Mouse (Mus musculus): Measurements from ENCODE around the gene Wfdc3. TPM values are rescaled to one million over a fixed set of nuclear protein-coding genes. Genes with fewer than 3 reads are reported as not detected.

Wfdc3 gene
- polyA plus RNA-seq, 1 experiment from 2014 or later, result 0.46 TPM

- no peaks in the 10 kb centered on the region; the same call in 1 of the 2 replicates for H3K9me3 ChIP-seq (replicated peaks; ENCODE audit: control insufficient read depth, low read length)
- no peak within 1 kb of the TSS for H3K9ac ChIP-seq (replicated peaks; ENCODE audit: low read length)
- no peaks in the 10 kb centered on the region for H3K27me3 ChIP-seq (ENCODE audit: control insufficient read depth, insufficient read depth, low read length)
- H3K4me2 ChIP-seq (ENCODE audit: low read depth, low read length), result no peak within 1 kb of the TSS
- no peak for ATAC-seq (replicated peaks; ENCODE audit: insufficient number of reproducible peaks, low FRiP score, low TSS enrichment, low read depth)
- no peaks in the 10 kb centered on the region for H3K4me1 ChIP-seq (ENCODE audit: control insufficient read depth, insufficient read depth, low read length)
- 73% methylated on average over 8 of the region's 8 CpGs for WGBS
- DNase-seq (ENCODE audit: low spot score), result no peak
- H3K27ac ChIP-seq (replicated peaks; ENCODE audit: low read depth, low read length), result no peak within 1 kb of the TSS
- no peaks in the 10 kb centered on the region for H3K36me3 ChIP-seq (replicated peaks; ENCODE audit: control insufficient read depth, insufficient read depth, low read depth, low read length)
- no peak within 1 kb of the TSS for H3K4me3 ChIP-seq (ENCODE audit: low read depth, low read length)
Measured at GRCm38 (mm10) chr2:164779481-164780086, 33.9 kb upstream of the Wfdc3 start, which contains the start of gene Tnnc2. Gene Tnnc2, minus strand, starts transcription at chr2:164779967.

GRCm38 (mm10) chr2:164778809-164779208 lies 33.1 kb upstream of the Wfdc3 start:
- ATAC-seq (replicated peaks; ENCODE audit: insufficient number of reproducible peaks, low FRiP score, low TSS enrichment, low read depth), result no peak
- DNase-seq (ENCODE audit: low spot score), result no peak
- no peak overlapping the region for H3K27ac ChIP-seq (replicated peaks; ENCODE audit: low read depth, low read length)
- H3K4me1 ChIP-seq (ENCODE audit: control insufficient read depth, insufficient read depth, low read length), result no peaks in the 10 kb centered on the region
- H3K9me3 ChIP-seq (replicated peaks; ENCODE audit: control insufficient read depth, low read length), result no peaks in the 10 kb centered on the region; the same call in 1 of the 2 replicates
- no peak overlapping the region for H3K4me2 ChIP-seq (ENCODE audit: low read depth, low read length)
- H3K36me3 ChIP-seq (replicated peaks; ENCODE audit: control insufficient read depth, insufficient read depth, low read depth, low read length), result no peaks in the 10 kb centered on the region
- no peak overlapping the region for H3K4me3 ChIP-seq (ENCODE audit: low read depth, low read length)
- H3K9ac ChIP-seq (replicated peaks; ENCODE audit: low read length), result no peak overlapping the region
- no peaks in the 10 kb centered on the region for H3K27me3 ChIP-seq (ENCODE audit: control insufficient read depth, insufficient read depth, low read length)
- 78% methylated on average over 7 of the region's 7 CpGs for WGBS

GRCm38 (mm10) chr2:164778015-164778287 lies 32.2 kb upstream of the Wfdc3 start:
- no peaks in the 10 kb centered on the region; the same call in 1 of the 2 replicates for H3K9me3 ChIP-seq (replicated peaks; ENCODE audit: control insufficient read depth, low read length)
- no peak for DNase-seq (ENCODE audit: low spot score)
- no peak overlapping the region for H3K27ac ChIP-seq (replicated peaks; ENCODE audit: low read depth, low read length)
- no peaks in the 10 kb centered on the region for H3K36me3 ChIP-seq (replicated peaks; ENCODE audit: control insufficient read depth, insufficient read depth, low read depth, low read length)
- WGBS, result 93% methylated on average over 11 of the region's 11 CpGs
- no peak for ATAC-seq (replicated peaks; ENCODE audit: insufficient number of reproducible peaks, low FRiP score, low TSS enrichment, low read depth)
- no peak overlapping the region for H3K4me2 ChIP-seq (ENCODE audit: low read depth, low read length)
- H3K27me3 ChIP-seq (ENCODE audit: control insufficient read depth, insufficient read depth, low read length), result no peaks in the 10 kb centered on the region
- no peak overlapping the region for H3K4me3 ChIP-seq (ENCODE audit: low read depth, low read length)
- no peak overlapping the region for H3K9ac ChIP-seq (replicated peaks; ENCODE audit: low read length)
- H3K4me1 ChIP-seq (ENCODE audit: control insufficient read depth, insufficient read depth, low read length), result no peaks in the 10 kb centered on the region

GRCm38 (mm10) chr2:164777246-164778014 lies 31.7 kb upstream of the Wfdc3 start:
- Histone ChIP-seq H3K9me3 (replicated peaks; ENCODE audit: control insufficient read depth, low read length) (no peaks in the 10 kb centered on the region; the same call in 1 of the 2 replicates), H3K4me1 (ENCODE audit: control insufficient read depth, insufficient read depth, low read length) (no peaks in the 10 kb centered on the region), H3K27ac (replicated peaks; ENCODE audit: low read depth, low read length) (no peak overlapping the region), H3K4me3 (ENCODE audit: low read depth, low read length) (no peak overlapping the region), H3K36me3 (replicated peaks; ENCODE audit: control insufficient read depth, insufficient read depth, low read depth, low read length) (no peaks in the 10 kb centered on the region), H3K27me3 (ENCODE audit: control insufficient read depth, insufficient read depth, low read length) (no peaks in the 10 kb centered on the region), H3K9ac (replicated peaks; ENCODE audit: low read length) (no peak overlapping the region), H3K4me2 (ENCODE audit: low read depth, low read length) (no peak overlapping the region)
- 87% methylated on average over 30 of the region's 30 CpGs for WGBS
- DNase-seq (ENCODE audit: low spot score), result no peak
- no peak for ATAC-seq (replicated peaks; ENCODE audit: insufficient number of reproducible peaks, low FRiP score, low TSS enrichment, low read depth)

- Histone ChIP-seq H3K9me3 (replicated peaks; ENCODE audit: control insufficient read depth, low read length) (no peaks in the 10 kb centered on the region; the same call in 1 of the 2 replicates), H3K27ac (replicated peaks; ENCODE audit: low read depth, low read length) (no peak overlapping the region), H3K9ac (replicated peaks; ENCODE audit: low read length) (no peak overlapping the region), H3K27me3 (ENCODE audit: control insufficient read depth, insufficient read depth, low read length) (no peaks in the 10 kb centered on the region), H3K4me1 (ENCODE audit: control insufficient read depth, insufficient read depth, low read length) (no peaks in the 10 kb centered on the region), H3K4me3 (ENCODE audit: low read depth, low read length) (no peak overlapping the region), H3K36me3 (replicated peaks; ENCODE audit: control insufficient read depth, insufficient read depth, low read depth, low read length) (no peaks in the 10 kb centered on the region), H3K4me2 (ENCODE audit: low read depth, low read length) (no peak overlapping the region)
- ATAC-seq (replicated peaks; ENCODE audit: insufficient number of reproducible peaks, low FRiP score, low TSS enrichment, low read depth), result no peak
- 64% methylated on average over 17 of the region's 17 CpGs for WGBS
- no peak for DNase-seq (ENCODE audit: low spot score)
Measured at GRCm38 (mm10) chr2:164776801-164777200, 31.1 kb upstream of the Wfdc3 start.

GRCm38 (mm10) chr2:164776130-164776529 lies 30.4 kb upstream of the Wfdc3 start:
- Histone ChIP-seq H3K36me3 (replicated peaks; ENCODE audit: control insufficient read depth, insufficient read depth, low read depth, low read length) (no peaks in the 10 kb centered on the region; the same call in 1 of the 2 replicates), H3K9me3 (replicated peaks; ENCODE audit: control insufficient read depth, low read length) (no peaks in the 10 kb centered on the region; the same call in 1 of the 2 replicates), H3K9ac (replicated peaks; ENCODE audit: low read length) (no peak overlapping the region), H3K4me3 (ENCODE audit: low read depth, low read length) (no peak overlapping the region), H3K4me2 (ENCODE audit: low read depth, low read length) (no peak overlapping the region), H3K27me3 (ENCODE audit: control insufficient read depth, insufficient read depth, low read length) (no peaks in the 10 kb centered on the region), H3K4me1 (ENCODE audit: control insufficient read depth, insufficient read depth, low read length) (peaks cover 4% of the 10 kb centered on the region; the same call in 1 of the 2 replicates), H3K27ac (replicated peaks; ENCODE audit: low read depth, low read length) (no peak overlapping the region)
- WGBS, result 90% methylated on average over 6 of the region's 6 CpGs
- DNase-seq (ENCODE audit: low spot score), result no peak
- no peak for ATAC-seq (replicated peaks; ENCODE audit: insufficient number of reproducible peaks, low FRiP score, low TSS enrichment, low read depth)

- H3K36me3 ChIP-seq (replicated peaks; ENCODE audit: control insufficient read depth, insufficient read depth, low read depth, low read length), result no peaks in the 10 kb centered on the region; the same call in 1 of the 2 replicates
- H3K4me1 ChIP-seq (ENCODE audit: control insufficient read depth, insufficient read depth, low read length), result peaks cover 4% of the 10 kb centered on the region; the same call in 1 of the 2 replicates
- 84% methylated on average over 5 of the region's 5 CpGs for WGBS
- DNase-seq (ENCODE audit: low spot score), result no peak
- H3K27ac ChIP-seq (replicated peaks; ENCODE audit: low read depth, low read length), result no peak overlapping the region
- ATAC-seq (replicated peaks; ENCODE audit: insufficient number of reproducible peaks, low FRiP score, low TSS enrichment, low read depth), result no peak
- no peak overlapping the region for H3K9ac ChIP-seq (replicated peaks; ENCODE audit: low read length)
- H3K9me3 ChIP-seq (replicated peaks; ENCODE audit: control insufficient read depth, low read length), result no peaks in the 10 kb centered on the region; the same call in 1 of the 2 replicates
- H3K27me3 ChIP-seq (ENCODE audit: control insufficient read depth, insufficient read depth, low read length), result no peaks in the 10 kb centered on the region
- no peak overlapping the region for H3K4me3 ChIP-seq (ENCODE audit: low read depth, low read length)
- no peak overlapping the region for H3K4me2 ChIP-seq (ENCODE audit: low read depth, low read length)
Measured at GRCm38 (mm10) chr2:164773989-164774364, 28.2 kb upstream of the Wfdc3 start.

Measured in embryonic facial prominence, embryonic 11.5 days (tissue).